Mouse (Mus musculus) kidney, postnatal 0 days (tissue): ENCODE measurements at regions not wholly inside any gene's neighbourhood (a gene's known extent, or its start where the extent isn't known, plus 50 kb on each side); places are given as distances from the start of the nearest gene placed in this dataset.
A peak's percentile ranks its signal among the peaks of the same experiment; 100 is the strongest.

Experiments used
- ATAC-seq: fragments of 200-750 bp; cut with Nextera tagmentation; replicated peaks from 2 replicates; pipeline ENCODE4 v1.8.0; 2017; ENCODE audit warnings: low read depth, moderate number of reproducible peaks, moderate TSS enrichment, moderate library complexity; ENCODE audit not compliant: low FRiP score
- DNase-seq: peaks from one replicate; pipeline ENCODE4 v3.0.0-alpha.2; 2016; ENCODE audit warnings: low spot score
- H3K27ac ChIP-seq: fragments of 300-500 bp; sonication (generic); 2 replicates; pipeline ENCODE4 v1.5.1; 2014; ENCODE audit warnings: mild to moderate bottlenecking
- H3K27me3 ChIP-seq: fragments of 300-500 bp; sonication (generic); 2 replicates; pipeline ENCODE4 v1.6.1; 2014; ENCODE audit warnings: low read length, mixed read lengths; ENCODE audit not compliant: insufficient read depth
- H3K36me3 ChIP-seq: fragments of 300-500 bp; sonication (generic); 2 replicates; pipeline ENCODE4 v1.6.1; 2014; ENCODE audit warnings: low read length, mixed read lengths; ENCODE audit not compliant: insufficient read depth
- H3K4me1 ChIP-seq: fragments of 300-500 bp; sonication (generic); replicated peaks from 2 replicates; pipeline ENCODE4 v1.6.1; 2014; ENCODE audit warnings: antibody characterized with exemption, low read length, mixed read lengths; ENCODE audit not compliant: insufficient read depth
- H3K4me2 ChIP-seq: fragments of 300-500 bp; sonication (generic); 2 replicates; pipeline ENCODE4 v1.6.1; 2014; ENCODE audit warnings: mild to moderate bottlenecking, low read length, moderate library complexity, mixed read lengths
- H3K4me3 ChIP-seq: fragments of 300-500 bp; sonication (generic); replicated peaks from 2 replicates; pipeline ENCODE4 v1.5.1; 2014; ENCODE audit warnings: low read depth, low read length
- H3K9ac ChIP-seq: fragments of 300-500 bp; sonication (generic); 2 replicates; pipeline ENCODE4 v1.6.1; 2014; ENCODE audit warnings: low read depth, low read length
- H3K9me3 ChIP-seq: fragments of 300-500 bp; sonication (generic); replicated peaks from 2 replicates; pipeline ENCODE4 v1.6.1; 2016; ENCODE audit warnings: low read length, inconsistent platforms, mixed read lengths
- CTCF ChIP-seq: IDR thresholded peaks from 2 replicates; pipeline ENCODE4 v1.5.1; 2016; ENCODE audit warnings: antibody characterized with exemption, low read depth, mild to moderate bottlenecking, moderate library complexity
- WGBS: fragments of 180-500 bp; shearing (Covaris S2); extraction: QIAGEN DNeasy Blood & Tissue Kit; methylation state at CpG from one replicate; pipeline ENCODE4 v1.1.7; 2014; 5-methylcytosine and 5-hydroxymethylcytosine counted together

- no peaks in the 10 kb centered on the region for H3K9me3 ChIP-seq
- 0 out of 2 replicates have a peak, but pooled peaks cover 3% of the 10 kb centered on the region for H3K27me3 ChIP-seq
- no peak overlapping the region for H3K27ac ChIP-seq
- H3K36me3 ChIP-seq, result no peaks in the 10 kb centered on the region
- H3K9ac ChIP-seq, result no peak overlapping the region
- peaks cover 27% of the 10 kb centered on the region; the same call in 1 of the 2 replicates for H3K4me1 ChIP-seq
- no peak for TF ChIP-seq CTCF
- DNase-seq (no peak), ATAC-seq (no peak)
- H3K4me2 ChIP-seq, result no peak overlapping the region
- H3K4me3 ChIP-seq, result no peak overlapping the region
- WGBS, result 83% methylated on average over 6 of the region's 6 CpGs
Measured at GRCm38 (mm10) chr8:26844809-26845143, 132.3 kb upstream of the Zfp703 start.

GRCm38 (mm10) chr8:26845481-26846194, 131.5 kb upstream of the Zfp703 start:
- ATAC-seq, result no peak
- Histone ChIP-seq H3K4me1 (peaks cover 30% of the 10 kb centered on the region; the same call in 1 of the 2 replicates), H3K4me2 (no peak overlapping the region), H3K9ac (no peak overlapping the region), H3K9me3 (no peaks in the 10 kb centered on the region), H3K4me3 (no peak overlapping the region), H3K27me3 (0 out of 2 replicates have a peak, but pooled peaks cover 3% of the 10 kb centered on the region), H3K36me3 (no peaks in the 10 kb centered on the region), H3K27ac (no peak overlapping the region)
- DNase-seq, result no peak
- WGBS, result 75% methylated on average over 11 of the region's 11 CpGs
- no peak for TF ChIP-seq CTCF

- H3K9me3 ChIP-seq, result no peaks in the 10 kb centered on the region
- H3K36me3 ChIP-seq, result no peaks in the 10 kb centered on the region
- H3K27me3 ChIP-seq, result 0 out of 2 replicates have a peak, but pooled peaks cover 3% of the 10 kb centered on the region
- no peak overlapping the region for H3K4me3 ChIP-seq
- no peak overlapping the region for H3K27ac ChIP-seq
- H3K4me1 ChIP-seq, result peaks cover 30% of the 10 kb centered on the region; the same call in 1 of the 2 replicates
- TF ChIP-seq CTCF, result no peak
- no peak overlapping the region for H3K9ac ChIP-seq
- no peak for ATAC-seq
- no peak overlapping the region for H3K4me2 ChIP-seq
- DNase-seq, result no peak
- WGBS, result 82% methylated on average over 9 of the region's 9 CpGs
Measured at GRCm38 (mm10) chr8:26847009-26847408, 130.1 kb upstream of the Zfp703 start.

- Histone ChIP-seq H3K4me2 (peak overlapping the region; percentile 14; the same call in 1 of the 2 replicates), H3K36me3 (no peaks in the 10 kb centered on the region), H3K27me3 (0 out of 2 replicates have a peak, but pooled peaks cover 3% of the 10 kb centered on the region), H3K9ac (no peak overlapping the region), H3K4me1 (peaks cover 35% of the 10 kb centered on the region; the same call in 1 of the 2 replicates), H3K27ac (no peak overlapping the region; the same call in 1 of the 2 replicates), H3K9me3 (no peaks in the 10 kb centered on the region), H3K4me3 (no peak overlapping the region)
- ATAC-seq (0 out of 2 replicates have a peak, but pooled peaks have one; percentile 53), DNase-seq (peak; percentile 85)
- TF ChIP-seq CTCF, result no peak
- 23% methylated on average over 17 of the region's 17 CpGs for WGBS
Measured at GRCm38 (mm10) chr8:26848098-26848772, 128.9 kb upstream of the Zfp703 start.

GRCm38 (mm10) chr8:26848955-26849684, 128.0 kb upstream of the Zfp703 start:
- no peaks in the 10 kb centered on the region for H3K9me3 ChIP-seq

More at GRCm38 (mm10) chr8:26848955-26849684, 128.0 kb upstream of the Zfp703 start:
- ATAC-seq, result no peak
- WGBS, result 55% methylated on average over 19 of the region's 19 CpGs
- Histone ChIP-seq H3K27ac (peak overlapping the region; percentile 25; the same call in 1 of the 2 replicates), H3K36me3 (no peaks in the 10 kb centered on the region), H3K4me2 (peak overlapping the region; percentile 27), H3K9ac (no peak overlapping the region), H3K27me3 (0 out of 2 replicates have a peak, but pooled peaks cover 3% of the 10 kb centered on the region), H3K4me1 (peaks cover 35% of the 10 kb centered on the region; the same call in 1 of the 2 replicates), H3K4me3 (no peak overlapping the region)
- TF ChIP-seq CTCF, result no peak
- peak; percentile 49 for DNase-seq
